Mouse (Mus musculus) heart, embryonic 11.5 days (tissue): ENCODE results near the gene Mst1r. TPM values are rescaled to one million over a fixed set of nuclear protein-coding genes. Genes with fewer than 3 reads are reported as not detected.
A peak's percentile ranks its signal among the peaks of the same experiment; 100 is the strongest.

Experiments used
- ATAC-seq: fragments of 200-750 bp; cut with Nextera tagmentation; replicated peaks from 2 replicates; pipeline ENCODE4 v1.8.0; 2017; ENCODE audit warnings: moderate library complexity; ENCODE audit not compliant: insufficient number of reproducible peaks, low FRiP score, low TSS enrichment
- H3K27ac ChIP-seq: fragments of 300-500 bp; sonication (generic); 2 replicates; pipeline ENCODE4 v1.5.1; 2014; ENCODE audit warnings: mild to moderate bottlenecking, low read depth, low read length
- H3K27me3 ChIP-seq: fragments of 300-500 bp; sonication (generic); 2 replicates; pipeline ENCODE4 v1.6.1; 2014; ENCODE audit warnings: mild to moderate bottlenecking, low read length, mixed read lengths; ENCODE audit not compliant: control insufficient read depth, insufficient read depth
- H3K36me3 ChIP-seq: fragments of 300-500 bp; sonication (generic); 2 replicates; pipeline ENCODE4 v1.6.1; 2014; ENCODE audit warnings: mild to moderate bottlenecking, low read length, moderate library complexity, mixed read lengths; ENCODE audit not compliant: control insufficient read depth, insufficient read depth
- H3K4me1 ChIP-seq: fragments of 300-500 bp; sonication (generic); 2 replicates; pipeline ENCODE4 v1.6.1; 2014; ENCODE audit warnings: low read length; ENCODE audit not compliant: control insufficient read depth, insufficient read depth
- H3K4me2 ChIP-seq: fragments of 300-500 bp; sonication (generic); 2 replicates; pipeline ENCODE4 v1.6.1; 2014; ENCODE audit warnings: mild to moderate bottlenecking, moderate library complexity
- H3K4me3 ChIP-seq: fragments of 300-500 bp; sonication (generic); 2 replicates; pipeline ENCODE4 v1.5.1; 2014; ENCODE audit warnings: low read depth, low read length
- H3K9ac ChIP-seq: fragments of 300-500 bp; sonication (generic); 2 replicates; pipeline ENCODE4 v1.6.1; 2014; ENCODE audit warnings: mild to moderate bottlenecking, low read depth, low read length, moderate library complexity
- H3K9me3 ChIP-seq: fragments of 300-500 bp; sonication (generic); replicated peaks from 2 replicates; pipeline ENCODE4 v1.6.1; 2016; ENCODE audit warnings: low read length; ENCODE audit not compliant: control insufficient read depth
- WGBS: fragments of 180-500 bp; shearing (Covaris S2); extraction: QIAGEN DNeasy Blood & Tissue Kit; methylation state at CpG from one replicate; pipeline ENCODE4 v1.1.7; 2014; ENCODE audit not compliant: insufficient replicate concordance; 5-methylcytosine and 5-hydroxymethylcytosine counted together
- polyA plus RNA-seq: library from polyadenylated mRNA; unstranded; fragments of >200 nt; fragmentation: Nextera tagmentation; extraction: Ambion mirVana; gene quantifications from 2 replicates; pipeline ENCODE4 v1.2.1, GENCODE M21; 2014

The Mst1r gene
- polyA plus RNA-seq, 1 experiment from 2014 or later = 1.6 TPM

DNA sequence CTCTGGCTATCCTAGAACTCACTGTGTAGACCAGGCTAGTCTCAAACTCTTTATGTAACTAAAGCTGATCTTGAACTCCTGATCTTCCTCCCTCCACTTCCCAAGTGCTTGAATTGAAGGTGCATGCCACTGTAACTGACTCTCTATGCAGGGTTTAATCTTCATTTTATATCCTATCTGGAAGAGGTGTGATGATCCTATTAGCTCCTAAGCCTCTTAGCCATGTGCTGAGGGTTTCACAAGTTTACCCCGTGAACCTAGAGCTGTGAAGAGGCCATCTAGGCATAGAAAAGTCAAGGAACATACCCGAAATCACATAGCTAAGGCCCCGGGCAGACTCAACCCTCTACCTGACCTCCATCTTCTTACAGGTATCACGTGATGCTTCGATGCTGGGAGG lies 12.8 kb downstream of the Mst1r start:
- ATAC-seq = no peak
- Histone ChIP-seq H3K27me3 (peaks cover 10% of the 10 kb centered on the region; the same call in 1 of the 2 replicates), H3K4me1 (peaks cover 17% of the 10 kb centered on the region), H3K9me3 (no peaks in the 10 kb centered on the region), H3K36me3 (no peaks in the 10 kb centered on the region), H3K4me3 (no peak overlapping the region), H3K9ac (no peak overlapping the region), H3K27ac (no peak overlapping the region), H3K4me2 (no peak overlapping the region)
- WGBS = 66% methylated on average over 5 of the region's 5 CpGs

DNA sequence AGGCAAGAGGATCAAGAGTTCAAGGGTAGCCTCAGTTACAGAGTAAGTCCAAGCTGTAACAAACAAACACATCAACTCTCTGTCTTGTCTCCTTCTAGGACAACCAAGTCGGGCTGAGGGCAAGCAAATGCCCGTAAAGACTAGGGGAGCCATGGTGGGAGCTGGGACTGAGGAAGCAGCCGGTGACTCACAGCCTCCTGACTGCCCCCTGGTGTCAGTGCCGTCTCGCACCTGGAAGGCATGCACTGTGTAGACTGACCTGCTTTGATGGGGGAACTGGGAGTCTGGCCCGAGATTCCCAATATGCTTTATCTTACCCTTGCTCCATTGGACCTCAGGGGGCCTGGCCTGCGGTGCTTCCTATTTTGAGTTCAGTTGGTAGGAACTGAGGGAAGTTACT lies 16.3 kb downstream of the Mst1r start:
- no peak overlapping the region for H3K4me3 ChIP-seq
- ATAC-seq = no peak
- no peak overlapping the region for H3K27ac ChIP-seq
- H3K9ac ChIP-seq = no peak overlapping the region
- WGBS = 25% methylated on average over 7 of the region's 7 CpGs
- H3K9me3 ChIP-seq = no peaks in the 10 kb centered on the region
- H3K27me3 ChIP-seq = no peaks in the 10 kb centered on the region
- H3K4me2 ChIP-seq = no peak overlapping the region
- H3K36me3 ChIP-seq = no peaks in the 10 kb centered on the region
- H3K4me1 ChIP-seq = peaks cover 25% of the 10 kb centered on the region

DNA sequence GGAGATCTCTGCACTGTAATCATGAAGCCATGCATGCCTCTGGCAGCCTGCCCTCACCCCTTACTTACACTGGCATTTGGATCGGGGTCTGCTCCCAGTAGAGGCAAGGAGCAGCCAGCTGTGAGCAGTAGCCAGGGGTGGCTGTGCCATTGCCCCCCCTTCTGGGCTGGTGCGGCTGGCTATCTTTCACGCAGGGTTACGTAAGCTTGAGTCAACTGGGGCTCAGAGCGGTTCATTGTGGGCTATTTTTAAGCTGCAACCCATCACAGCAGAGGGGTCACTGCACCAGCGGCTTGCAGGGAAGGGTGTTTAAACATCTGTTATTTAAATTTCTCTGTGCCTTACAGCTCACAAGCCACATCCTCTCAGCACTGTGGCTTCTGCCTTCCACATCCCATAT lies 17.3 kb downstream of the Mst1r start:
- H3K27ac ChIP-seq = no peak overlapping the region
- no peaks in the 10 kb centered on the region for H3K27me3 ChIP-seq
- H3K9ac ChIP-seq = no peak overlapping the region
- 38% methylated on average over 6 of the region's 6 CpGs for WGBS
- ATAC-seq = no peak
- peaks cover 30% of the 10 kb centered on the region for H3K4me1 ChIP-seq
- H3K4me2 ChIP-seq = 0 out of 2 replicates have a peak overlapping the region, but pooled peaks have one; percentile 6
- no peaks in the 10 kb centered on the region for H3K9me3 ChIP-seq
- no peaks in the 10 kb centered on the region for H3K36me3 ChIP-seq
- no peak overlapping the region for H3K4me3 ChIP-seq

DNA sequence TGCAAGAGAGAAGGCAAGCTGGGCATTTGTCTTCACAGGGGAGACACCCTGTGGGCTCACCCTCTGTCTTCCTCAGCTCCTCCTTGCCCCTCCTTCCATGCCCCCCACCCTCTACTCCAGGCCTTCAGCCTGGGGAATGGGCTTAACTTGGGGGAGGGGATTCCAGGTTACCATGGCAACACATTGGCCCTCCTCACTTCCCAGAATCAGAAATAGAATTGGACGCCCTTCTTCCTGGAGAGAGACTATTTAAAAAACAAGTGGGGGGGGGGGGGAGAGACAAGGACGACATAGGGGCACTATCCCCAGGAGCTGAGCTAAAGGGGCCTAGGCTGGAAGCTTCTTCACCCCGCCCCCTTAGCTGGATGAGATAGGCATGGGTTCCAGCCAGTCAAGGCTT lies 18.6 kb downstream of the Mst1r start:
- H3K9ac ChIP-seq = no peak overlapping the region
- no peak for ATAC-seq
- no peaks in the 10 kb centered on the region for H3K27me3 ChIP-seq
- no peaks in the 10 kb centered on the region for H3K9me3 ChIP-seq
- H3K27ac ChIP-seq = no peak overlapping the region
- no peak overlapping the region for H3K4me2 ChIP-seq
- 45% methylated on average over 3 of the region's 3 CpGs for WGBS
- no peak overlapping the region for H3K4me3 ChIP-seq
- H3K36me3 ChIP-seq = no peaks in the 10 kb centered on the region
- peaks cover 31% of the 10 kb centered on the region for H3K4me1 ChIP-seq

DNA sequence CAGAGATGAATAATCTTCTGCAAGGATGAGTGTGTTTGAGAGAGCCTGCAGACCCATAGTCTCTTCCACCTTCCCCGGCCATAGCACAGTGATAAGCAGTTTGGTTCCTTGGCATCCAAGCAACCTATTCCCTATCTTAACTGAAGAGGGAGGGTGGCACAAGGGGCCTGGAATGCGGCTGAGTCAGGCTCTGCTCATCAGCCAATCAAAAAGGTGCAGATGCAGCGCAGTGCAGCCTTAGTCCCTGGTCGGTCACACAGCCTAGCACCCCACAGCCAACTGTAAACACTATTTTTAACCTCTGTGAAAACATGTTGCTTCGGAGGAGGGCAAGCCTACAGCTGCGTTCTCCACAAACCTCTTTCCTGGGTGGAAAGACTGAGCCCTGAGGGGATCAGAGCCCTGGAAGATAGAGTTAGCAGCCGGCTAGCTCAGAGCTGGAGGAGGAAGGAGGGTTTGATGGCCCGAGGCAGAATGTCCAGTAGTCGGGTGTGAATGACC lies 20.3 kb downstream of the Mst1r start:
- Histone ChIP-seq H3K4me3 (no peak overlapping the region), H3K4me2 (no peak overlapping the region), H3K27me3 (no peaks in the 10 kb centered on the region), H3K9me3 (no peaks in the 10 kb centered on the region), H3K27ac (peak overlapping the region; percentile 29; the same call in 1 of the 2 replicates), H3K36me3 (no peaks in the 10 kb centered on the region), H3K4me1 (peaks cover 31% of the 10 kb centered on the region), H3K9ac (no peak overlapping the region)
- WGBS = 20% methylated on average over 9 of the region's 9 CpGs
- no peak for ATAC-seq

DNA sequence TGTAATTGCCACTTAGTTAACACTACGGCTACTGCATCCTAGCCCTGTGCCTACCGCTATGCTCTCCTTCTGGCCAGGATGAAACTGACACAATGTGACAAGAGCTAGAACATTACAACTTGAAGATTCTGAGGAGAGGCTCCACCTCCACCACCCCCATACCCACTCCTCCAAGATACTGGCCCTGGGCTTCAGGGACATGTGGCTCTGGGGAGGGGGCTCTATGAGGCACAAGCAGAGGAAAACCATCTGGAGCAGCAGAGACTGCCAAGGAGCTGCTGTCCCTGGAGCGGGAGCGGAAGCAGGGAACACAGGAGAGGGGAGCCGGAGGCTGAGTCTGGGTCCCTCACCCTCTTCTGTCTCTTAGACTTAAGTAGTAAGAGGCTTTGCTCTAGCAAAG lies 21.1 kb downstream of the Mst1r start:
- Histone ChIP-seq H3K9ac (no peak overlapping the region), H3K27me3 (no peaks in the 10 kb centered on the region), H3K36me3 (no peaks in the 10 kb centered on the region), H3K9me3 (no peaks in the 10 kb centered on the region), H3K4me1 (peaks cover 31% of the 10 kb centered on the region), H3K4me2 (no peak overlapping the region), H3K27ac (no peak overlapping the region), H3K4me3 (no peak overlapping the region)
- WGBS = 56% methylated on average over 5 of the region's 5 CpGs
- no peak for ATAC-seq

DNA sequence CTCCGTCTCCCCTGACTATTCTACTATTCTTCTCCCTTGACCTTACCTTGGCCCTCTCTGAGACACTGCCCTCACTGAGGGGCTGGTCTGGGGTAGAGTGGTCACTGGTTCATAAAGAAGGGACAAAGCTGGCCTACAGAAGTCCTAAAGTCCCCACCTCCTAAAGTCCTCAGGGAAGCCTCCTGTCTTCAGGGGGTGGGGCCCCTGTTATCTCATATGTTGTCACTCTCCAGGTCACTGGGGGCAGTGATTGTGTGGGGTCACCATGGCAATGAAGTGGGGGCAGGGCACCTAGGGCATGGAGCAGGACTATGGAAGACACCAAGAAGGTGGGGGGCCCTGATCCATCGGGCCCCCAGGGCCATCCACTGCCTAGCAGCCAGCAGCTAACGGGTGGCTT lies 21.5 kb downstream of the Mst1r start, which contains the start of gene Actl11:
Actl11 (plus strand) TSS at position 301 of the 400 bp plus-strand sequence.
- Histone ChIP-seq H3K27me3 (no peaks in the 10 kb centered on the region), H3K27ac (peak within 1 kb of the TSS; percentile 29; the same call in 1 of the 2 replicates), H3K9ac (no peak within 1 kb of the TSS), H3K4me3 (no peak within 1 kb of the TSS), H3K9me3 (no peaks in the 10 kb centered on the region), H3K4me1 (peaks cover 31% of the 10 kb centered on the region), H3K4me2 (no peak within 1 kb of the TSS), H3K36me3 (no peaks in the 10 kb centered on the region)
- ATAC-seq = no peak
- WGBS = 62% methylated on average over 3 of the region's 3 CpGs

DNA sequence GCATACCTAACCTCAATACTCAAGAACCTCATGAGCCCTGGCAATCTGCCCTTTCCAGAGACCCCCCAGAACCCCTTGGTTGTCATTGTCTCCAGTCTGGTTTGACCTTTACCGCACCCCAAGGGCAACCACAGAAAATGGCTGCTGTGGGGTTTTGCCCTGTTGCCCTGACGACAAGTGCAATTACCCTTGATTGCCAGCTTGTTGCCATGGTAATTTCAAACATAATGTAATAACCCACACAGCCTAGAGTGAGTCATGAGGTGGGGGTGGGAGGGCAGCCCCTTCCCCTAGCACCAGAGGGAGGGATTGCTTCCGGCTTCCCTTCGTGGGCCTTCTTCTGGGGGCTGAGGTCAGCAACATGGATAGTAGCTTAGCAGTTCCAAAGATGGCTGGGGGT lies 25.5 kb downstream of the Mst1r start:
- no peak for ATAC-seq
- H3K36me3 ChIP-seq = no peaks in the 10 kb centered on the region
- no peak overlapping the region for H3K9ac ChIP-seq
- H3K27ac ChIP-seq = no peak overlapping the region
- H3K4me1 ChIP-seq = peaks cover 26% of the 10 kb centered on the region
- H3K27me3 ChIP-seq = peaks cover 32% of the 10 kb centered on the region
- H3K4me2 ChIP-seq = no peak overlapping the region
- 77% methylated on average over 4 of the region's 4 CpGs for WGBS
- H3K9me3 ChIP-seq = no peaks in the 10 kb centered on the region
- no peak overlapping the region for H3K4me3 ChIP-seq

DNA sequence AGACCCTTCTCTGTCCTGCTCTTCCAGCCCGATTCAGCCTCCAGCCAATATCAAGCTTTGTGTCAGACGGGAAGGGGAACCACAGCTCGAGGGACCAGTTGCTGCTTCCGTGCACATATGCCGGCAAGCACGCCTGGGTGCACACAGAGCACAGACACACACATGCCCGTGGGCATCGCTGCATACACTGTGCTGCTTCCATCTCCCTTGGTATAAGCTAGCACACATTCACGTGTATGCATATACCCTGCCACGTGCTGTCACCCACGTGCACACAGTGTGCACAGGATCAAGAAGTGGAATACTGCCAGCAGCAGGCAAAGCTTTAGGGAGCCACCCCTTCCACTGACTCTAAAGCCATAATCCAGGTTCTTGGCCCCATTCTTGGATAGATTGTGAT lies 27.5 kb downstream of the Mst1r start:
- Histone ChIP-seq H3K27me3 (peaks cover 46% of the 10 kb centered on the region), H3K9ac (no peak overlapping the region)
- no peak for ATAC-seq

More for the DNA sequence above, 27.5 kb downstream of the Mst1r start:
- Histone ChIP-seq H3K27ac (no peak overlapping the region), H3K4me3 (no peak overlapping the region), H3K4me2 (no peak overlapping the region), H3K36me3 (no peaks in the 10 kb centered on the region), H3K9me3 (no peaks in the 10 kb centered on the region), H3K4me1 (peaks cover 12% of the 10 kb centered on the region)
- 81% methylated on average over 11 of the region's 11 CpGs for WGBS
